Mouse (Mus musculus) kidney, adult 2 months (tissue): ENCODE results near the gene Recql5.

Experiments used
- CTCF ChIP-seq: fragments of 200-500 bp; conservative IDR thresholded peaks from 2 replicates; pipeline ENCODE4 v1.5.1; 2011; ENCODE audit warnings: low read depth, mild to moderate bottlenecking, control low read depth, low read length, moderate library complexity, mixed read lengths; ENCODE audit not compliant: insufficient read depth, insufficient read length
- POLR2A ChIP-seq: fragments of 200-500 bp; IDR thresholded peaks from one replicate; pipeline ENCODE4 v1.6.1; 2011; ENCODE audit warnings: low read depth, low read length, control low read depth

DNA sequence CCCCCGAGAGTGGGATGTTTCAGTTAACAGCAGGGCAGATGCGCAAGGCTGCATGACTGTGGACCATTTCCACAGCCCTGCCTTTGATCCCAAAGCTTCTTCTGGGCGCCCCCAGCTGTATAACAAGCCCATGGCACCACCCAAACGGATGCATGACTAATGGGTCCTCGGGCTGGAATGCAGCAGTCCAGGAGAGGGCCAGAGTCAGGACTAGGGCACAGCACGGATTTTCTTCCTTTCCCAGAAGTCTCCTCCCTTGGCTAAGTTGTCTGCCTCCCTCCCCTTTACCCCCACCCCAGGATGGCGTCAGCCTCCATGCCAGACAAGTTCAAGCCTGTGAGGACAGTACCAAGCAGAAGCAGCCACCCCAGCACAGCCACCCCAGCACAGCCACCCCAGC is 24.7 kb upstream of the Recql5 start:
- no peak for TF ChIP-seq CTCF
- no peak for TF ChIP-seq POLR2A
